Comparison of ENCODE assay signal across 8 mouse cellular contexts in genomic region chr16:44565328-44566210, GRCm38 (mm10). TPM values are rescaled to one million over a fixed set of nuclear protein-coding genes. Genes with fewer than 3 reads are reported as not detected.
DNase-seq lines count a peak whose midpoint lies in the region; ATAC-seq and TF ChIP-seq lines count a peak whose summit lies in the region.
"Had no signal": no experiment of that assay in that cellular context is flagged by ENCODE, and none has a peak within 500 bp of the region (broad histone marks: within the 10 kb centered on the region; RNA-seq: fewer than 3 reads in every experiment).

No protein-coding gene starts in this region.

- no peaks in the 10 kb centered on the region for H3K27me3 ChIP-seq in kidney, embryonic 14.5 days (ENCODE audit: control insufficient read depth, insufficient read depth, low read length)
- no peaks in the 10 kb centered on the region for H3K27me3 ChIP-seq in forebrain, embryonic 11.5 days (ENCODE audit: control insufficient read depth, insufficient read depth, low read length)
- no peaks in the 10 kb centered on the region for H3K27me3 ChIP-seq in hindbrain, postnatal 0 days (ENCODE audit: insufficient read depth, low read length)
- no peaks in the 10 kb centered on the region for H3K27me3 ChIP-seq in neural tube, embryonic 14.5 days (ENCODE audit: control insufficient read depth, insufficient read depth, low read length)

- H3K9ac ChIP-seq in kidney, embryonic 14.5 days (ENCODE audit: low read depth, low read length): no peak overlapping the region; the same call in 1 of the 2 replicates
- H3K9ac ChIP-seq in forebrain, embryonic 11.5 days (ENCODE audit: low read length): peak overlapping the region; percentile 27; the same call in 1 of the 2 replicates
- H3K9ac ChIP-seq in hindbrain, postnatal 0 days (replicated peaks; ENCODE audit: low read length): peak overlapping the region; percentile 7; the same call in 1 of the 2 replicates
- no peak overlapping the region for H3K9ac ChIP-seq in neural tube, embryonic 14.5 days (replicated peaks; ENCODE audit: low read depth, low read length)

- H3K36me3 ChIP-seq in kidney, embryonic 14.5 days (ENCODE audit: control insufficient read depth, insufficient read depth, low read length): no peaks in the 10 kb centered on the region
- no peaks in the 10 kb centered on the region for H3K36me3 ChIP-seq in forebrain, embryonic 11.5 days (ENCODE audit: control insufficient read depth, insufficient read depth, low read length)
- H3K36me3 ChIP-seq in hindbrain, postnatal 0 days (ENCODE audit: insufficient read depth, low read length): no peaks in the 10 kb centered on the region
- no peaks in the 10 kb centered on the region for H3K36me3 ChIP-seq in neural tube, embryonic 14.5 days (ENCODE audit: control insufficient read depth, insufficient read depth, low read length)

- H3K4me1 ChIP-seq in kidney, embryonic 14.5 days (ENCODE audit: control insufficient read depth, insufficient read depth, low read length): peaks cover 12% of the 10 kb centered on the region
- H3K4me1 ChIP-seq in forebrain, embryonic 11.5 days (replicated peaks; ENCODE audit: control insufficient read depth, insufficient read depth, low read length): peaks cover 5% of the 10 kb centered on the region
- H3K4me1 ChIP-seq in hindbrain, postnatal 0 days (ENCODE audit: insufficient read depth, low read length): no peaks in the 10 kb centered on the region
- no peaks in the 10 kb centered on the region; the same call in 1 of the 2 replicates for H3K4me1 ChIP-seq in neural tube, embryonic 14.5 days (ENCODE audit: control insufficient read depth, insufficient read depth, low read length)

- no peak for TF ChIP-seq CTCF in hindbrain, postnatal 0 days (IDR thresholded peaks at IDR 0.05; ENCODE audit: low read depth)

- H3K4me3 ChIP-seq in kidney, embryonic 14.5 days (ENCODE audit: low read length): peak overlapping the region; percentile 17; the same call in 1 of the 2 replicates
- H3K4me3 ChIP-seq in forebrain, embryonic 11.5 days (ENCODE audit: low read depth, low read length): no peak overlapping the region
- peak overlapping the region; percentile 18 for H3K4me3 ChIP-seq in hindbrain, postnatal 0 days (ENCODE audit: low read length)
- H3K4me3 ChIP-seq in neural tube, embryonic 14.5 days (ENCODE audit: low read depth, low read length): no peak overlapping the region

- H3K27ac ChIP-seq in kidney, embryonic 14.5 days (ENCODE audit: low read depth, low read length): no peak overlapping the region
- H3K27ac ChIP-seq in forebrain, embryonic 11.5 days (ENCODE audit: low read depth, low read length): peak overlapping the region; percentile 72; the same call in 1 of the 2 replicates
- H3K27ac ChIP-seq in hindbrain, postnatal 0 days: 0 out of 2 replicates have a peak overlapping the region, but pooled peaks have one; percentile 27
- no peak overlapping the region for H3K27ac ChIP-seq in neural tube, embryonic 14.5 days (ENCODE audit: low read depth, low read length)

- WGBS in kidney, embryonic 14.5 days: 23% methylated on average over 22 of the region's 22 CpGs
- 27% methylated on average over 22 of the region's 22 CpGs for WGBS in forebrain, embryonic 11.5 days
- 23% methylated on average over 22 of the region's 22 CpGs for WGBS in hindbrain, postnatal 0 days
- 31% methylated on average over 22 of the region's 22 CpGs for WGBS in neural tube, embryonic 14.5 days

- H3K4me2 ChIP-seq in kidney, embryonic 14.5 days (replicated peaks; ENCODE audit: low read depth, low read length): peak overlapping the region; percentile 36
- peak overlapping the region; percentile 26; the same call in 1 of the 2 replicates for H3K4me2 ChIP-seq in forebrain, embryonic 11.5 days (ENCODE audit: low read depth, low read length, severe bottlenecking)
- peak overlapping the region; percentile 54 for H3K4me2 ChIP-seq in hindbrain, postnatal 0 days (ENCODE audit: low read depth, low read length)
- H3K4me2 ChIP-seq in neural tube, embryonic 14.5 days (ENCODE audit: low read depth, low read length): peak overlapping the region; percentile 16; the same call in 1 of the 2 replicates

- no peak for DNase-seq in kidney, postnatal 25 days
- DNase-seq in forebrain, embryonic 11.5 days (ENCODE audit: low spot score): peak; percentile 61
- DNase-seq in hindbrain, postnatal 0 days (ENCODE audit: low spot score): peak; percentile 56
- DNase-seq in right cerebral cortex, postnatal 14 days: no peak
- DNase-seq in layer of hippocampus, adult 9-11 months: no peak

- ATAC-seq in kidney, embryonic 14.5 days (ENCODE audit: low FRiP score, low TSS enrichment): peak; percentile 75; the same call in 1 of the 2 replicates
- ATAC-seq in forebrain, embryonic 11.5 days (replicated peaks; ENCODE audit: low FRiP score): peak; percentile 73
- ATAC-seq in hindbrain, postnatal 0 days: peak; percentile 68
- 0 out of 2 replicates have a peak, but pooled peaks have one; percentile 23 for ATAC-seq in neural tube, embryonic 14.5 days (ENCODE audit: low read depth)

- peaks cover 4% of the 10 kb centered on the region for H3K9me3 ChIP-seq in kidney, embryonic 14.5 days (ENCODE audit: control insufficient read depth, low read length)
- H3K9me3 ChIP-seq in forebrain, embryonic 11.5 days (ENCODE audit: control insufficient read depth, low read length): no peaks in the 10 kb centered on the region
- H3K9me3 ChIP-seq in hindbrain, postnatal 0 days (ENCODE audit: low read length): no peaks in the 10 kb centered on the region
- H3K9me3 ChIP-seq in neural tube, embryonic 14.5 days (ENCODE audit: control insufficient read depth, low read length): no peaks in the 10 kb centered on the region

RNA-seq across cellular contexts. Expression of gene Boc, which starts 6.9 kb away (rescaled TPM):
- 15.2 and 23.5 TPM in 2 replicates for polyA plus RNA-seq in kidney, embryonic 14.5 days (2014; fragmentation: Nextera tagmentation; extraction: Ambion mirVana)
- polyA plus RNA-seq in forebrain, embryonic 11.5 days (2014; fragmentation: Nextera tagmentation; extraction: Ambion mirVana): 35.6 and 35.9 TPM in 2 replicates
- 43.9 and 45.5 TPM in 2 replicates for total RNA-seq in hindbrain, postnatal 0 days (2014; rRNA removed)
- 6.8 and 8.1 TPM in 2 replicates for polyA plus RNA-seq in hindbrain, postnatal 0 days (2015; fragmentation: Nextera tagmentation; extraction: Ambion mirVana)
- polyA plus RNA-seq in neural tube, embryonic 14.5 days (2014; fragmentation: Nextera tagmentation; extraction: Ambion mirVana): 7.8 and 9.9 TPM in 2 replicates
- total RNA-seq: megakaryocyte-erythroid progenitor cell, adult 5-6 weeks had no signal

Comparison
In these comparisons a context has a peak if more than half of its experiments do, and no peak if none do; other contexts are left out.
1. ATAC-seq: peak in every context shown above with its lines; median percentile 75 in kidney, embryonic 14.5 days; 73 in forebrain, embryonic 11.5 days; 68 in hindbrain, postnatal 0 days; 23 in neural tube, embryonic 14.5 days.
2. H3K27ac ChIP-seq: peak in forebrain, embryonic 11.5 days (single experiment) and hindbrain, postnatal 0 days (single experiment); none in kidney, embryonic 14.5 days (single experiment) and neural tube, embryonic 14.5 days (single experiment).
3. H3K4me3 ChIP-seq: peak in kidney, embryonic 14.5 days (single experiment) and hindbrain, postnatal 0 days (single experiment); none in forebrain, embryonic 11.5 days (single experiment) and neural tube, embryonic 14.5 days (single experiment).
4. H3K9ac ChIP-seq: peak in forebrain, embryonic 11.5 days (single experiment) and hindbrain, postnatal 0 days (single experiment); none in kidney, embryonic 14.5 days (single experiment) and neural tube, embryonic 14.5 days (single experiment).
5. DNase-seq: peak in forebrain, embryonic 11.5 days (single experiment) and hindbrain, postnatal 0 days (single experiment); none in kidney, postnatal 25 days (0 of 2), right cerebral cortex, postnatal 14 days (single experiment) and layer of hippocampus, adult 9-11 months (single experiment).
6. Peak in every context shown above with its lines, with median percentiles within 50 percentile points of each other: H3K4me2 ChIP-seq.